Mouse (Mus musculus): ENCODE data around the gene Cbx7. TPM values are rescaled to one million over a fixed set of nuclear protein-coding genes. Genes with fewer than 3 reads are reported as not detected.
A peak's percentile ranks its signal among the peaks of the same experiment; 100 is the strongest.

The Cbx7 gene
- total and polyA plus RNA-seq, 2 experiments, result 4.0 to 10.1 TPM

- no peaks in the 10 kb centered on the region for H3K79me2 ChIP-seq (ENCODE audit: control insufficient read depth, insufficient read depth, low read length)
- H3K4me1 ChIP-seq (ENCODE audit: control insufficient read depth, insufficient read depth, low read length), result 0 out of 2 replicates have a peak, but pooled peaks cover 2% of the 10 kb centered on the region
- no peaks in the 10 kb centered on the region for H3K36me3 ChIP-seq (ENCODE audit: control insufficient read depth, insufficient read depth, low read length)
- H3K4me3 ChIP-seq (ENCODE audit: insufficient read depth, low read depth, low read length), result no peak overlapping the region
- TF ChIP-seq POLR2A (IDR thresholded peaks at IDR 0.05; ENCODE audit: extremely low read depth, insufficient read depth, low read length), result no peak
- TF ChIP-seq CTCF (IDR thresholded peaks at IDR 0.05; ENCODE audit: low read depth, low read length), result no peak
- WGBS, result 9% methylated on average over 22 of the region's 22 CpGs
- H3K27me3 ChIP-seq (ENCODE audit: control insufficient read depth, insufficient read depth, low read length), result peaks cover 4% of the 10 kb centered on the region; the same call in 1 of the 2 replicates
- no peak overlapping the region for H3K27ac ChIP-seq (replicated peaks; ENCODE audit: insufficient read depth, low read depth, low read length)
- no peak overlapping the region for H3K9ac ChIP-seq (ENCODE audit: low read depth, low read length)
- no peak for DNase-seq (ENCODE audit: extremely low read depth, low read depth, low spot score)
These were observed 37.8 kb downstream of the Cbx7 start for GRCm38 (mm10) chr15:79933052-79933669.

GRCm38 (mm10) chr15:79932323-79932987 lies 38.5 kb downstream of the Cbx7 start:
- peaks cover 4% of the 10 kb centered on the region; the same call in 1 of the 2 replicates for H3K27me3 ChIP-seq (ENCODE audit: control insufficient read depth, insufficient read depth, low read length)
- peak overlapping the region; percentile 7; the same call in 1 of the 2 replicates for H3K27ac ChIP-seq (replicated peaks; ENCODE audit: insufficient read depth, low read depth, low read length)
- 1% methylated on average over 62 of the region's 62 CpGs for WGBS

GRCm38 (mm10) chr15:79931496-79932141 lies 39.3 kb downstream of the Cbx7 start:
- Histone ChIP-seq H3K9ac (ENCODE audit: low read depth, low read length) (no peak overlapping the region; the same call in 1 of the 2 replicates), H3K27me3 (ENCODE audit: control insufficient read depth, insufficient read depth, low read length) (peaks cover 4% of the 10 kb centered on the region; the same call in 1 of the 2 replicates), H3K4me1 (ENCODE audit: control insufficient read depth, insufficient read depth, low read length) (0 out of 2 replicates have a peak, but pooled peaks cover 6% of the 10 kb centered on the region), H3K27ac (replicated peaks; ENCODE audit: insufficient read depth, low read depth, low read length) (no peak overlapping the region), H3K79me2 (ENCODE audit: control insufficient read depth, insufficient read depth, low read length) (no peaks in the 10 kb centered on the region), H3K36me3 (ENCODE audit: control insufficient read depth, insufficient read depth, low read length) (no peaks in the 10 kb centered on the region), H3K4me3 (ENCODE audit: insufficient read depth, low read depth, low read length) (peak overlapping the region; percentile 81)
- no peak for TF ChIP-seq CTCF (IDR thresholded peaks at IDR 0.05; ENCODE audit: low read depth, low read length)
- TF ChIP-seq POLR2A (IDR thresholded peaks at IDR 0.05; ENCODE audit: extremely low read depth, insufficient read depth, low read length), result no peak
- peak; percentile 9 for DNase-seq (ENCODE audit: extremely low read depth, low read depth, low spot score)
- WGBS, result 46% methylated on average over 13 of the region's 13 CpGs

More at GRCm38 (mm10) chr15:79932323-79932987, 38.5 kb downstream of the Cbx7 start:
- no peaks in the 10 kb centered on the region for H3K79me2 ChIP-seq (ENCODE audit: control insufficient read depth, insufficient read depth, low read length)
- peak overlapping the region; percentile 81 for H3K4me3 ChIP-seq (ENCODE audit: insufficient read depth, low read depth, low read length)
- H3K9ac ChIP-seq (ENCODE audit: low read depth, low read length), result peak overlapping the region; percentile 86
- DNase-seq (ENCODE audit: extremely low read depth, low read depth, low spot score), result peak; percentile 74
- H3K4me1 ChIP-seq (ENCODE audit: control insufficient read depth, insufficient read depth, low read length), result 0 out of 2 replicates have a peak, but pooled peaks cover 3% of the 10 kb centered on the region
- H3K36me3 ChIP-seq (ENCODE audit: control insufficient read depth, insufficient read depth, low read length), result no peaks in the 10 kb centered on the region
- TF ChIP-seq POLR2A (IDR thresholded peaks at IDR 0.05; ENCODE audit: extremely low read depth, insufficient read depth, low read length) (no peak), CTCF (IDR thresholded peaks at IDR 0.05; ENCODE audit: low read depth, low read length) (no peak)

GRCm38 (mm10) chr15:79929734-79930133 lies 41.2 kb downstream of the Cbx7 start:
- peaks cover 4% of the 10 kb centered on the region; the same call in 1 of the 2 replicates for H3K27me3 ChIP-seq (ENCODE audit: control insufficient read depth, insufficient read depth, low read length)
- H3K79me2 ChIP-seq (ENCODE audit: control insufficient read depth, insufficient read depth, low read length), result no peaks in the 10 kb centered on the region
- H3K36me3 ChIP-seq (ENCODE audit: control insufficient read depth, insufficient read depth, low read length), result no peaks in the 10 kb centered on the region
- H3K27ac ChIP-seq (replicated peaks; ENCODE audit: insufficient read depth, low read depth, low read length), result no peak overlapping the region
- H3K9ac ChIP-seq (ENCODE audit: low read depth, low read length), result no peak overlapping the region
- no peak overlapping the region for H3K4me3 ChIP-seq (ENCODE audit: insufficient read depth, low read depth, low read length)
- DNase-seq (ENCODE audit: extremely low read depth, low read depth, low spot score), result no peak
- 97% methylated on average over 3 of the region's 3 CpGs for WGBS
- no peak for TF ChIP-seq CTCF (IDR thresholded peaks at IDR 0.05; ENCODE audit: low read depth, low read length)
- 0 out of 2 replicates have a peak, but pooled peaks cover 6% of the 10 kb centered on the region for H3K4me1 ChIP-seq (ENCODE audit: control insufficient read depth, insufficient read depth, low read length)

GRCm38 (mm10) chr15:79928736-79929135 lies 42.2 kb downstream of the Cbx7 start:
- Histone ChIP-seq H3K4me3 (ENCODE audit: insufficient read depth, low read depth, low read length) (no peak overlapping the region), H3K4me1 (ENCODE audit: control insufficient read depth, insufficient read depth, low read length) (0 out of 2 replicates have a peak, but pooled peaks cover 6% of the 10 kb centered on the region), H3K36me3 (ENCODE audit: control insufficient read depth, insufficient read depth, low read length) (no peaks in the 10 kb centered on the region), H3K9ac (ENCODE audit: low read depth, low read length) (no peak overlapping the region), H3K27ac (replicated peaks; ENCODE audit: insufficient read depth, low read depth, low read length) (no peak overlapping the region), H3K79me2 (ENCODE audit: control insufficient read depth, insufficient read depth, low read length) (no peaks in the 10 kb centered on the region), H3K27me3 (ENCODE audit: control insufficient read depth, insufficient read depth, low read length) (peaks cover 4% of the 10 kb centered on the region; the same call in 1 of the 2 replicates)
- TF ChIP-seq POLR2A (IDR thresholded peaks at IDR 0.05; ENCODE audit: extremely low read depth, insufficient read depth, low read length), result no peak
- no peak for TF ChIP-seq CTCF (IDR thresholded peaks at IDR 0.05; ENCODE audit: low read depth, low read length)
- no peak for DNase-seq (ENCODE audit: extremely low read depth, low read depth, low spot score)
- WGBS, result 94% methylated on average over 2 of the region's 2 CpGs
